Mouse (Mus musculus): ENCODE data around the gene Car9.

DNA sequence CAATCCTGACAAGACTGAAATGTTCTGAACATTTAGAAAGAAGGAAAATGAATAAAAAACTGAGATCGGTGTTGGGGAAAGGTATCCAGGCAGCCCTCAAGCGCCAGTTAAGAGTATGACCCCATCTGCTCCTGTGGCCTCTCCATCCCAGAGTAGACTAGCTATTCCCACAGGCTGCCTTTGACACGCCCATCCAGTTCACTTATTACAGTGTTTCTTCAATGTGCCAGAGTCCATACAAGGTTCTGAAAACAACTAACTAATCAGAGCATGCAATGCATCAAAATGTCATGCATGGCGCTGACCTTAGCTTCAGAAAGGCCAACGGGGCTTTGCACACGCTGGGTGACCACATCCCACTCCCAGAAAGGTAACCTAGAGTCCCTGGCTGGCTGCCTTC, 3.3 kb upstream of the Car9 start:
- no peak for TF ChIP-seq CTCF (IDR thresholded peaks at IDR 0.05; ENCODE audit: extremely low read depth, insufficient read depth, low read length)
- no peak for TF ChIP-seq POLR2A (IDR thresholded peaks at IDR 0.05; ENCODE audit: extremely low read depth, insufficient read depth, low read length)
